Mouse (Mus musculus): ENCODE results near the gene Aff1.

DNA sequence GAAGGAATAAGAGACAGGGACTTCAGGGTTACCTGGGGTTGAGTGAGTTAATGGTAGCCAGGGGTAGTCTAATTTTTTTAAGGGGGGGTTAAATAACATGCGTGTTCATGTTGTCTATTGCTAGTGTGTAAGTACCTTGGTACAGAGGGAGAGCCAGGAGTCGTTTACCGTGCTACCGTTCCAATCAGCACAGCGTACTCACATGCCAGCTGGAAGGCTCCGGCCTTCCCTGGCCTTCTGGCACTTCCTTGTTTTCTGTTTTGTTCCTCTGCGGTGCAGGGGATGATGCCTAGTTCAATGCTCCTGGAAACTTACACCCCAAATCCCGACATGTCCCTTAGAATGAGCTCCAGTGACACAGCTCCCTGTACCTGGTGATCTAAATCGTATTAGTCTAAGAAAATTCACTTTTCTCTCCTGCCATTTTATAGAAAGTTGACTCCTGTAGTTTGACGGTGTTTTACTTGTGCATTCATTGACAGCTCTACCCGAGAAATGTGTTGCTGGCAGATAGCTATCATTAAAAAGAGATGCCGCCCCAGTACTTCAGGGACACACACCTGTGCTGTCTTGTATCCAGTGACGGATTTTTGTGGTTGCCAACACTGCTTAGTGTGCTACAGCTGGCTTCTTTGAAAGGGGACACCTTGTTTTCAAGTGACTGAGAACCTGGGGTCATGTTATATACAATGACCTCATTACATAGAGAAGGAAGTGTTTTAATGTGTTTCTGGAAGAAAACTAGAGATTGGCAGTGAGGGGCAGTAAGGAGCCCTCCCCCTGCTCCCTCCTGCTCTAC lies 129.5 kb downstream of the Aff1 start:
- TF ChIP-seq CTCF (IDR thresholded peaks at IDR 0.05; ENCODE audit: low read depth) (no peak), EP300 (IDR thresholded peaks at IDR 0.05; ENCODE audit: low read depth) (no peak)

Data from liver, embryonic 14.5 days (tissue).